Mouse (Mus musculus) midbrain, embryonic 12.5 days (tissue): ENCODE data around the gene Ccin. TPM values are rescaled to one million over a fixed set of nuclear protein-coding genes. Genes with fewer than 3 reads are reported as not detected.
A peak's percentile ranks its signal among the peaks of the same experiment; 100 is the strongest.

ENCODE experiments used
- ATAC-seq: fragments of 200-750 bp; cut with Nextera tagmentation; 2 replicates; pipeline ENCODE4 v1.8.0; 2017; ENCODE audit warnings: low read depth, moderate TSS enrichment, moderate library complexity; ENCODE audit not compliant: low FRiP score
- H3K27ac ChIP-seq: fragments of 300-500 bp; sonication (generic); replicated peaks from 2 replicates; pipeline ENCODE4 v1.5.1; 2016; ENCODE audit warnings: mild to moderate bottlenecking
- H3K27me3 ChIP-seq: fragments of 300-500 bp; sonication (generic); 2 replicates; pipeline ENCODE4 v1.6.1; 2016; ENCODE audit warnings: mild to moderate bottlenecking
- H3K36me3 ChIP-seq: fragments of 300-500 bp; sonication (generic); 2 replicates; pipeline ENCODE4 v1.6.1; 2016
- H3K4me1 ChIP-seq: fragments of 300-500 bp; sonication (generic); 2 replicates; pipeline ENCODE4 v1.6.1; 2016
- H3K4me2 ChIP-seq: fragments of 300-500 bp; sonication (generic); replicated peaks from 2 replicates; pipeline ENCODE4 v1.6.1; 2016; ENCODE audit warnings: mild to moderate bottlenecking, moderate library complexity
- H3K4me3 ChIP-seq: fragments of 300-500 bp; sonication (generic); 2 replicates; pipeline ENCODE4 v1.5.1; 2016; ENCODE audit warnings: mild to moderate bottlenecking
- H3K9ac ChIP-seq: fragments of 300-500 bp; sonication (generic); replicated peaks from 2 replicates; pipeline ENCODE4 v1.6.1; 2016; ENCODE audit warnings: mild to moderate bottlenecking, moderate library complexity
- H3K9me3 ChIP-seq: fragments of 300-500 bp; sonication (generic); 2 replicates; pipeline ENCODE4 v1.6.1; 2016; ENCODE audit warnings: mild to moderate bottlenecking
- WGBS: fragments of 180-500 bp; shearing (Covaris S2); methylation state at CpG from one replicate; pipeline ENCODE4 v1.1.7; 2016; 5-methylcytosine and 5-hydroxymethylcytosine counted together
- polyA plus RNA-seq: library from polyadenylated mRNA; unstranded; fragments of >200 nt; fragmentation: Nextera tagmentation; extraction: Ambion mirVana; gene quantifications from 2 replicates; pipeline ENCODE4 v1.2.1, GENCODE M21; 2016

Gene Ccin
- polyA plus RNA-seq, 1 experiment from 2014 or later: not detected

DNA sequence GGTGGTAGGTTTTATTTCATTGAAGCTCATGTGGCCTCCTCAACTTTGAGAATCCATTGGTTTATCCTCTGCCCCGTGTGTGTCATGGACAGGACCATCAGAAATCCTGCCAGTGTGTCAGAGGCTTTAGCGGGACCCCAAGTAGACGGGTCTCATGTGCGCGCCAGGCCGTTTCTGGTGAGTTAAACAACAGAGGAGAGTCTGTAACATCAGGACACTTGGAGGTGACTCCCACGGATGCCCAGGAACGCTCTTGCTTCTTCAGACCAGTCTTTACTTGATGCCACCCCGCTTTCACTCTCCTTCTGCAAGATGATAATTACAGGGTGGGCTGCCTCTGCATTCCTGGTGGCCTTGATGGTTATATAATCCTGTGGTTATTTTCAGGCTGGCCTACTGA, 40.4 kb downstream of the Ccin start:
- no peak overlapping the region for H3K27ac ChIP-seq
- peaks cover 9% of the 10 kb centered on the region for H3K4me1 ChIP-seq
- peaks cover 94% of the 10 kb centered on the region for H3K36me3 ChIP-seq
- ATAC-seq: no peak
- H3K4me2 ChIP-seq: no peak overlapping the region
- no peak overlapping the region for H3K4me3 ChIP-seq
- peaks cover 99% of the 10 kb centered on the region for H3K27me3 ChIP-seq
- 96% methylated on average over 9 of the region's 9 CpGs for WGBS
- no peaks in the 10 kb centered on the region for H3K9me3 ChIP-seq
- H3K9ac ChIP-seq: no peak overlapping the region

DNA sequence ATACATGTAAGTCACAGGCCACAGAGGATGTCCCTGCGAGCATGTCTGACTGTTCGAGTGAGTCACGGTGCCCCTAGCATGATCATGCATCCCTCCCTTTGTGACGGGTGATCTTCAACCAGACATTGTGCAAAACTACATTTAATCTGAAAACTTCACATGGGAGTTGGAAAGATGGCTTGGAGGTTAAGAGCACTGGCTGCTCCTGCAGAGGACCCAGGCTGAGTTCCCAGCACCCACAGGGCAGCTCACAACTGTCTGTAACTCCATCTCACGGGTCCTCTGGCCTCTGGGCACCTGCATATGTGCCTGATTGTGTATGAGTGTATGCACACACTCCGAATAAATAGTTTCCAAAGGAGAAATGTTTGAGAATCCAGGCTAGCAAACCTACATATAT, 41.0 kb downstream of the Ccin start:
- no peak overlapping the region for H3K27ac ChIP-seq
- H3K4me2 ChIP-seq: no peak overlapping the region
- peaks cover 88% of the 10 kb centered on the region for H3K36me3 ChIP-seq
- peaks cover 99% of the 10 kb centered on the region for H3K27me3 ChIP-seq
- H3K4me3 ChIP-seq: no peak overlapping the region
- ATAC-seq: no peak
- WGBS: 97% methylated on average over 6 of the region's 6 CpGs
- H3K9ac ChIP-seq: no peak overlapping the region
- no peaks in the 10 kb centered on the region for H3K9me3 ChIP-seq
- H3K4me1 ChIP-seq: peaks cover 12% of the 10 kb centered on the region

DNA sequence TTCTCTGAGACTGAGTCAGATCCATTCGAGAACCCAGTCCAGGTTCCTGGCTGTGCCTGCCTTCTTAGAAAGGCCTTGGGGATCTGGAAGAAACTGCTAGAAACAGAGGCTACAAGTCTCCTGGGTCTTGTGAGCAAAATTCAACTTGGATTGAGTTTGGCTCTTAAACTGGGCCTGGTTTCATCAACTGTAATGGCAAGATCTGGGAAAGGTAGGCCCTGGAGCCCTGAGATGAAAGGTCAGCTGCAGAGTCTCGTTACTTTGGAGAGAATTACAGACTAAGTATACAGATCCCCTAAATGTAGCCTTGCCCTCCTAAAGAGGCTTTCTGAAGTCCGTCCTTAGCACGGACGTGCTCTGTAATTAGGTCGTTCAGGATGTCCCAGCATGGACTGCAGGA, 42.3 kb downstream of the Ccin start:
- ATAC-seq: no peak
- WGBS: 88% methylated on average over 6 of the region's 6 CpGs

GRCm38 (mm10) chr4:44028303-44029135, 45.2 kb downstream of the Ccin start:
- H3K9me3 ChIP-seq: no peaks in the 10 kb centered on the region
- peaks cover 86% of the 10 kb centered on the region for H3K36me3 ChIP-seq
- ATAC-seq: peak; percentile 82
- peak overlapping the region; percentile 15; the same call in 1 of the 2 replicates for H3K27ac ChIP-seq
- H3K4me2 ChIP-seq: no peak overlapping the region
- no peak overlapping the region for H3K9ac ChIP-seq
- H3K4me1 ChIP-seq: peaks cover 12% of the 10 kb centered on the region
- H3K4me3 ChIP-seq: no peak overlapping the region
- H3K27me3 ChIP-seq: peaks cover 99% of the 10 kb centered on the region
- WGBS: 11% methylated on average over 16 of the region's 16 CpGs

More for the DNA sequence above, 42.3 kb downstream of the Ccin start:
- H3K27me3 ChIP-seq: peaks cover 99% of the 10 kb centered on the region
- H3K9me3 ChIP-seq: no peaks in the 10 kb centered on the region
- H3K4me2 ChIP-seq: no peak overlapping the region
- H3K9ac ChIP-seq: no peak overlapping the region
- no peak overlapping the region for H3K27ac ChIP-seq
- peaks cover 88% of the 10 kb centered on the region for H3K36me3 ChIP-seq
- H3K4me1 ChIP-seq: peaks cover 12% of the 10 kb centered on the region
- H3K4me3 ChIP-seq: no peak overlapping the region

GRCm38 (mm10) chr4:44029661-44030066, 46.4 kb downstream of the Ccin start:
- H3K4me3 ChIP-seq: no peak overlapping the region
- H3K4me1 ChIP-seq: peaks cover 12% of the 10 kb centered on the region
- H3K36me3 ChIP-seq: peaks cover 77% of the 10 kb centered on the region
- no peaks in the 10 kb centered on the region for H3K9me3 ChIP-seq
- no peak overlapping the region for H3K27ac ChIP-seq
- ATAC-seq: no peak
- H3K9ac ChIP-seq: no peak overlapping the region
- no peak overlapping the region for H3K4me2 ChIP-seq
- WGBS: 94% methylated on average over 15 of the region's 15 CpGs
- H3K27me3 ChIP-seq: peaks cover 97% of the 10 kb centered on the region

DNA sequence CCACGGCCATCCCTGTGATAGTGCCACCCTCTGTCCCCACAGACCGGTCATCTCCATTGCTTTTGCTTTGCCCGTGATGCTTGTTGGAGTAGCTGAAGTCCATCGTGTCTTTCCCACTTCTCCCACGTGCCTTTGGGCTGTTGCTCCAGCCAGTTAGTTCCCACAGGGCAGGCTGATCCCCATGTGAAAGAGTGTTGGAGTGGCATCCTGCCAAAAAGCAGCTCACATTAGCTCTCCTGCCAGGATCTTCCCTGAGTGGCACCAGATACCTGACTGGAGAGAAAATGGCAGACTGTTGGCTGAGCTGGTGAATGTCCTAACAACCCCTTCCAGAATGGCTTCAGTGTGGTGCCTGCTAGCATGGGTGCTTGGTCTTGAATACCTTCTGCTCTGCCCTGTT, 48.2 kb downstream of the Ccin start:
- peaks cover 97% of the 10 kb centered on the region for H3K27me3 ChIP-seq
- ATAC-seq: no peak
- peaks cover 62% of the 10 kb centered on the region for H3K36me3 ChIP-seq
- H3K4me1 ChIP-seq: peaks cover 12% of the 10 kb centered on the region
- WGBS: 87% methylated on average over 5 of the region's 5 CpGs
- H3K4me2 ChIP-seq: no peak overlapping the region
- H3K4me3 ChIP-seq: no peak overlapping the region
- H3K27ac ChIP-seq: no peak overlapping the region
- H3K9ac ChIP-seq: no peak overlapping the region
- no peaks in the 10 kb centered on the region for H3K9me3 ChIP-seq

Other genes starting within 250 kb of the Ccin start
- gene Olfr159, start 212.5 kb upstream of the Ccin start, polyA plus RNA-seq: not detected in 2 replicates
- not detected in 2 replicates for gene Olfr156, start 159.6 kb upstream of the Ccin start, polyA plus RNA-seq
- gene Olfr157, start 143.3 kb upstream of the Ccin start, polyA plus RNA-seq: not detected in 2 replicates
- not detected in 2 replicates for gene Olfr155, start 131.9 kb upstream of the Ccin start, polyA plus RNA-seq
- gene Reck, start 108.0 kb upstream of the Ccin start, polyA plus RNA-seq: 12.0 and 15.1 TPM in 2 replicates
- 54.6 and 62.9 TPM in 2 replicates for gene Glipr2, start 26.1 kb upstream of the Ccin start, polyA plus RNA-seq
- gene Clta, start 21.0 kb downstream of the Ccin start, polyA plus RNA-seq: 226 and 233 TPM in 2 replicates
- 15.6 and 17.2 TPM in 2 replicates for gene Gne, start 100.7 kb downstream of the Ccin start, polyA plus RNA-seq